Mouse (Mus musculus) c-Kit-positive CD71-negative TER-119-negative erythroid progenitor cells, embryonic 14.5 days (primary cell): Measurements from ENCODE around the gene Igfbpl1.

Experiments
- DNase-seq: peaks from one replicate; pipeline ENCODE4 v3.0.0-alpha.2; 2013; ENCODE audit warnings: low read depth

Igfbpl1 gene

GRCm38 (mm10) chr4:45771173-45771572, 55.5 kb downstream of the Igfbpl1 start:
- DNase-seq: no peak

GRCm38 (mm10) chr4:45770638-45771033, 56.1 kb downstream of the Igfbpl1 start:
- no peak for DNase-seq

DNA sequence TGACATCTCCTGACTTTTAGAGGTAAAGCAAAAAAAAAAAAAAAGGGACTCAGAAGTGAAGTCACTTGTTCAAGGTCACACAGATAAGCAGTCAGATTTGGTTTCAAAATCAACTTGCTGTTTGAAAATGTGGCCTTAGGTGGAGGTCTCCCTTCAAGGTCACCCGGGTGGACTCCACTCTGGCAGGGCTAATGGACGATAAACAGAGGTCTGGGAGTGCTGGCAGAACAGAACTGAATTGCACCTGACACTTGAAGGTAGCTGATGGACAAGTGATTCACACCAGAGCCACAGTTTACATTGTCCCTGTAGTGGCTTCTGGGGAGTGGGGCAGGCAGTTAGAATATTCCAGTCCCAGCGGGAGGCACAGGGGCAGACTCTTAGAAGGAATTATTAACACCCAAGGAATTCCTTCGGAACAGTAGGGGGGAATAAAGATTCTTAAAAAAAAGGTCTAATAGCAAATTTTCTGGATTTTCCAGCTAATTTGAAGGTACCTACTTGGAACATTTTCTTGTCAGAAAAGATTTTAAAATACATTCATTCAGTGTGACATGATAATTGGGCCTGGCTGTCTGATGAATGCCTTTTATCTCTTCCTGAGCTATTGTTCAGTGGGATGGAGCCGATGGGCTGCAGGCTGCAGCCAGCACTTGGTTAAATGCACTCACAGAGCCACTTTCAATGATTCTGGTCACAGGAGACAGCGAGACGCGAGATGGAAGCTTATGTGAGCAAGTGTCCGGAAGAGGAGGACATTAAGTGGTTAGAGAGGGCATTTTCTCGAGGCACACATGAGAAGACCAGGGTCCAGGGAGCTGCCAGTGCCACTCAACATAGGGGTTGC, 56.7 kb downstream of the Igfbpl1 start:
- no peak for DNase-seq

DNA sequence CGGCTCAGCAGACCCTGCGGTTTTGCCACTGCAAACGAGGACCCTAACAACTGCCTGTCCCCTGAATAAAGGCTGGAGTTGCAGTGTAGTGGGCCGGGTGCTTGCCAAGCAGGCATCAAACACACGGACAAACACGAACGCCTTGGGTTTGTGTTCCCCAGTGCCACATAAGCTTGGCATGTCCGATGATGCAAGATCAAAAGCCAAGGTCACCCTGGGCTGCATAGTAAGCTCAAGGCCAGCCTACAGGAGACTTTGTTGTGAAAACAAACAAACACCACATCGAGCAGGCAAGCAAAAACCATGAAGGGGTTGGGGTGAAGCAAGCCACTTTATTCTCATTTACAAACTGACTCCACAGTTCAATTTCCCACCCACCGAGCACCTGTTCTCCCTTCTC, 57.6 kb downstream of the Igfbpl1 start:
- DNase-seq: no peak

- no peak for DNase-seq
Measured at GRCm38 (mm10) chr4:45767891-45768558, 58.7 kb downstream of the Igfbpl1 start.

DNA sequence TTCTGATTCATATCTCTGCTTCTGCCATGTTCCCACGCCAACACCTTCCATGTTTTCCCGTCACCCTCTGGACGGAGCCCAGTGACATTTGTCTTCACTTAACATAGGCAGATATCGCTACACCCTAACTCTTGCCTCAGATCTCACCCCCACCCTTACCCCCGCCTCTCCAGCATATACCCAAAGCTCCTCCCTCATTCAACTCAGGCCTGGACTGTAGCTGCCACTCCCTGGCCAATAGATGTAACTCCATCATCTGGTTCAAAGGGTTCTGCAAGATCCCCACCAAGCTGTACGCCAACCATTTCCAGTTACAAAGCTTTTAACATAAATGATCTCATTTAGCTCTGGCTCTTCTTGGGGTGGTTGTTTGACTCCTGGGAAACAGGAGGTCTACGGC, 59.9 kb downstream of the Igfbpl1 start:
- no peak for DNase-seq

GRCm38 (mm10) chr4:45765565-45766201, 61.0 kb downstream of the Igfbpl1 start:
- DNase-seq: no peak

DNA sequence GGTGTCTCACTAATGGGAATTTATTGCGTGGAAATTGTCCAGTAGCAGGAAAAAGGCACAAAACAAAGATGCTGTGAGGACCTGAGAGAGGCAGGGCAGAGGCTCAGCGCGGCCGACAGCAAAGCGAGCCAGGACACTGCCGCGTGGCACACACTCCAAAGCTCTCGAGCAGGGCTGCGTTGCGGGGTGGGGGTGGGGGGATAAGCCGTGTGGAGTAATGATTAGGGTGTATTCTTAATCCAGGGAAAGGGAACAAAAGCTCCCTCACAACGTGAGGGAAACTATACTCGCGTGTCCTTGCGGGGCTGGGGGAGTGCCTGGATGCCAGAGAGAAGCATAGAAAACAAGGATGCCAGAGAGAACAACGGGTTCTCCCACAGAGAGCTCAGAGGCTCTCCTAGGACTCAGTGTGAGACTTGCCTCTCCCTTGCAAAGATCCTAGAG, 61.6 kb downstream of the Igfbpl1 start:
- no peak for DNase-seq

GRCm38 (mm10) chr4:45764141-45764494, 62.6 kb downstream of the Igfbpl1 start:
- DNase-seq: no peak

DNA sequence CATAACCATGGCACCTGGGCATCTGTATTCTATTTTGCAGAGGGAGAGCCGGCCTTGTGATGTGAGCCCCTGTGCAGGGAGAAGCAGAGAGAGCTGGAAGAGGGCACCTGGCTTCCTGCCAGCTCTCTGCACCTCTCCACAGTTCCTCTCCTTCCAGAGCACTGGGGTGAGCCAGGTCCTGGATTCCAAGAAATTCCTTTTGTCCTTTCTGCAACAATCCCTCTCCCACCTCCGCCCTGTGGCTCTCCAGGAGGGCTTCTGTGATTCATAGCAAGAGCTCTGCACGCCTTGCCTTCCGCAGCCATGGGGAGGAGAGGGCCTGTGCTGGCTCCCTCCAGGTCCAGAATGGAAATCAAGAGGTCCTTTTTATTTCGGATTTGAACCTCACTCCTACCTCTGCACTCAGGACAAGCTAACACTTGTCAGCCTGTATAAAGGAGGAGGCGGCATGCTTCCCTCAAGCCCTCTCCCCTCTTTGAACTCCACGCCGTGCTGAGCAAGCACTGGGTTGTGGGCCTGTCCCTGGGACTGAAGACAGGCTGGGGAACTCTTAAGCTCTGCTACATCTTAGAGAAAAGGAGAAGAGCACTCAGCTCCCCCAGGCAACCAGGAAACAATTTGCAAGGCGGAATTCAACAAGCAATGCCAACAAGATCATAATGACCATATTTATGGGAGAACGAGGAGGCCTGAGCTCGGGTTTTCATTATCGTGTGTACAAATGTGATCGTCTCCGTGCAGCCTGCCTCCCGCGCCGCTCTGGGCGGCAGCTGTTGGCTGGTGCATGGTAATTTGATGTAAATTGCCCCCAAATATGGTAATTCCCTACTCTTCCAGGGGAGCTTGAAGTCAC, 63.2 kb downstream of the Igfbpl1 start:
- DNase-seq: no peak

GRCm38 (mm10) chr4:45762600-45762999, 64.1 kb downstream of the Igfbpl1 start:
- no peak for DNase-seq
